Mouse (Mus musculus) spleen, adult 2 months (tissue): Measurements from ENCODE around the gene Epn1. TPM values are rescaled to one million over a fixed set of nuclear protein-coding genes. Genes with fewer than 3 reads are reported as not detected.

Experiments
- DNase-seq, 2 experiments: peaks; one replicate each; pipeline versions ENCODE4 v3.0.0 to v3.0.0-alpha.2; 2012 to 2021; ENCODE audit warnings: low spot score in 2 of 2, low read depth in 1 of 2
- H3K27ac ChIP-seq: fragments of 200-500 bp; 2 replicates; pipeline ENCODE4 v1.5.1; 2012; ENCODE audit warnings: low read length, inconsistent platforms; ENCODE audit not compliant: insufficient read depth
- H3K27me3 ChIP-seq: fragments of 200-500 bp; 2 replicates; pipeline ENCODE4 v1.6.1; 2012; ENCODE audit warnings: mild to moderate bottlenecking, moderate library complexity, low read length, inconsistent platforms; ENCODE audit not compliant: control insufficient read depth, insufficient read depth
- H3K36me3 ChIP-seq: fragments of 200-500 bp; 2 replicates; pipeline ENCODE4 v1.6.1; 2012; ENCODE audit warnings: mild to moderate bottlenecking, low read length, inconsistent platforms; ENCODE audit not compliant: control insufficient read depth, insufficient read depth
- H3K4me1 ChIP-seq: fragments of 200-500 bp; 2 replicates; pipeline ENCODE4 v1.6.1; 2011; ENCODE audit warnings: inconsistent platforms; ENCODE audit not compliant: control insufficient read depth, insufficient read depth, insufficient read length
- H3K4me3 ChIP-seq: fragments of 200-500 bp; 2 replicates; pipeline ENCODE4 v1.5.1; 2011; ENCODE audit warnings: mild to moderate bottlenecking, inconsistent platforms; ENCODE audit not compliant: insufficient read depth, insufficient read length; ENCODE audit errors: extremely low read depth
- CTCF ChIP-seq: fragments of 200-500 bp; IDR thresholded peaks from 2 replicates; pipeline ENCODE4 v1.5.1; 2011; ENCODE audit warnings: mild to moderate bottlenecking, inconsistent platforms; ENCODE audit not compliant: insufficient read depth, insufficient read length, insufficient replicate concordance; ENCODE audit errors: extremely low read depth
- POLR2A ChIP-seq: fragments of 200-500 bp; IDR thresholded peaks from 2 replicates; pipeline ENCODE4 v1.6.1; 2011; ENCODE audit warnings: low read depth, low read length, inconsistent platforms
- WGBS: fragments of 180-500 bp; shearing (Covaris S2); methylation state at CpG from one replicate; pipeline ENCODE4 v1.1.7; 2018; 5-methylcytosine and 5-hydroxymethylcytosine counted together
- polyA plus RNA-seq: library from polyadenylated mRNA; depleted of rRNA; stranded (reverse); fragments of >200 nt; gene quantifications from 2 replicates; pipeline ENCODE4 v1.2.3, GENCODE M21; 2012; rRNA removed

Gene Epn1
- polyA plus RNA-seq, 1 experiment: 196 TPM

GRCm38 (mm10) chr7:5125549-5126406 is 45.7 kb downstream of the Epn1 start, which contains the start of gene Rasl2-9:
Gene Rasl2-9, minus strand, starts transcription at chr7:5125950.
- Histone ChIP-seq H3K36me3 (no peaks in the 10 kb centered on the region), H3K4me1 (0 out of 2 replicates have a peak, but pooled peaks cover 2% of the 10 kb centered on the region), H3K27me3 (0 out of 2 replicates have a peak, but pooled peaks cover 3% of the 10 kb centered on the region), H3K4me3 (peak within 1 kb of the TSS; percentile 60), H3K27ac (peak within 1 kb of the TSS; percentile 42; the same call in 1 of the 2 replicates)
- 16% methylated on average over 42 of the region's 42 CpGs for WGBS
- no peak for TF ChIP-seq POLR2A
- peak; percentile 78 for TF ChIP-seq CTCF
- peak; percentile 21 to 77 for DNase-seq

Other genes starting within 250 kb of the Epn1 start
- 0.16 and 0.23 TPM in 2 replicates for gene Shisa7, start 235.5 kb upstream of the Epn1 start, polyA plus RNA-seq
- 7.2 and 12.1 TPM in 2 replicates for gene Isoc2b, start 210.0 kb upstream of the Epn1 start, polyA plus RNA-seq
- 14.5 and 15.3 TPM in 2 replicates for gene Isoc2a, start 203.1 kb upstream of the Epn1 start, polyA plus RNA-seq
- 0.08 TPM in 1 of 2 replicates, not detected in the other for gene Gm36210, start 173.7 kb upstream of the Epn1 start, polyA plus RNA-seq
- gene Zfp628, start 165.0 kb upstream of the Epn1 start, polyA plus RNA-seq: 19.2 and 26.9 TPM in 2 replicates
- 2.8 and 3.2 TPM in 2 replicates for gene Nat14, start 158.2 kb upstream of the Epn1 start, polyA plus RNA-seq
- 1.7 and 1.8 TPM in 2 replicates for gene Ssc5d, start 154.4 kb upstream of the Epn1 start, polyA plus RNA-seq
- gene Sbk2, start 115.8 kb upstream of the Epn1 start, polyA plus RNA-seq: 1.9 TPM in 2 replicates
- gene Sbk3, start 109.1 kb upstream of the Epn1 start, polyA plus RNA-seq: 0.05 and 0.06 TPM in 2 replicates
- gene Zfp579, start 84.1 kb upstream of the Epn1 start, polyA plus RNA-seq: 30.2 and 39.9 TPM in 2 replicates
- 24.2 and 32.0 TPM in 2 replicates for gene Zfp524, start 65.8 kb upstream of the Epn1 start, polyA plus RNA-seq
- 26.8 and 33.2 TPM in 2 replicates for gene Fiz1, start 65.5 kb upstream of the Epn1 start, polyA plus RNA-seq
- gene Gm44973, start 64.7 kb upstream of the Epn1 start, polyA plus RNA-seq: 0.12 TPM in 1 of 2 replicates, not detected in the other
- gene Zfp865, start 59.9 kb upstream of the Epn1 start, polyA plus RNA-seq: 47.9 and 58.4 TPM in 2 replicates
- gene Ccdc106, start 59.7 kb upstream of the Epn1 start, polyA plus RNA-seq: 0.43 and 0.54 TPM in 2 replicates
- not detected in 2 replicates for gene 4632433K11Rik, start 46.1 kb upstream of the Epn1 start, polyA plus RNA-seq
- gene Zfp784, start 41.8 kb upstream of the Epn1 start, polyA plus RNA-seq: 4.2 and 5.4 TPM in 2 replicates
- 12.7 and 24.9 TPM in 2 replicates for gene Zfp580, start 28.7 kb upstream of the Epn1 start, polyA plus RNA-seq
- gene U2af2, start 18.1 kb upstream of the Epn1 start, polyA plus RNA-seq: 210 and 216 TPM in 2 replicates
- gene Rfpl4, start 36.7 kb downstream of the Epn1 start, polyA plus RNA-seq: not detected in 2 replicates
- 0.21 and 0.43 TPM in 2 replicates for gene Rasl2-9, start 45.7 kb downstream of the Epn1 start, polyA plus RNA-seq
- gene Vmn1r55, start 69.4 kb downstream of the Epn1 start, polyA plus RNA-seq: not detected in 2 replicates
- gene Vmn1r56, start 116.5 kb downstream of the Epn1 start, polyA plus RNA-seq: not detected in 2 replicates
- gene Vmn1r57, start 138.3 kb downstream of the Epn1 start, polyA plus RNA-seq: not detected in 2 replicates